Mouse (Mus musculus): ENCODE measurements around the gene Gng12.

DNA sequence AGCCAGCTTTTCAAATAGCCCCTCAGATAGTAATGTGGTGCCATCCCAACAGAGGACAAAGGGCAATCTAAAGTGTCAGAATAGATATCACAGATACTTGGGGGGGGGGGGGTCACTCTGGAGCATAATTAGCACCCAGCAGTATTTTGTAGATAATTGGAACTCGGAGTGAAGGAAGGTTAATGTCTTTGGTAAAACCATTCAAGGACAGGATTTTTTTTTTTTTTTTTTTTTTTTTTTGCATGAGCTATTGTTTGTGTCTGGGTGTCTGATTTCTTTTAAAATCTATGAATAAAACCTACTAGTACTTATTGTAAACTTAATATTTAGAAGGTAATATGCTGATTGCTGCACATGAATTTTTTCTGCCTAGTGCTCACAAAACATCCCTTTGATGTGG lies 66.9 kb downstream of the Gng12 start:
- TF ChIP-seq EP300 (IDR thresholded peaks at IDR 0.05), result no peak
- TF ChIP-seq CTCF (IDR thresholded peaks at IDR 0.05), result no peak
